Mouse (Mus musculus): ENCODE measurements around the gene Gckr. TPM values are rescaled to one million over a fixed set of nuclear protein-coding genes. Genes with fewer than 3 reads are reported as not detected.

Gene Gckr
- total RNA-seq (2023), result not detected

DNA sequence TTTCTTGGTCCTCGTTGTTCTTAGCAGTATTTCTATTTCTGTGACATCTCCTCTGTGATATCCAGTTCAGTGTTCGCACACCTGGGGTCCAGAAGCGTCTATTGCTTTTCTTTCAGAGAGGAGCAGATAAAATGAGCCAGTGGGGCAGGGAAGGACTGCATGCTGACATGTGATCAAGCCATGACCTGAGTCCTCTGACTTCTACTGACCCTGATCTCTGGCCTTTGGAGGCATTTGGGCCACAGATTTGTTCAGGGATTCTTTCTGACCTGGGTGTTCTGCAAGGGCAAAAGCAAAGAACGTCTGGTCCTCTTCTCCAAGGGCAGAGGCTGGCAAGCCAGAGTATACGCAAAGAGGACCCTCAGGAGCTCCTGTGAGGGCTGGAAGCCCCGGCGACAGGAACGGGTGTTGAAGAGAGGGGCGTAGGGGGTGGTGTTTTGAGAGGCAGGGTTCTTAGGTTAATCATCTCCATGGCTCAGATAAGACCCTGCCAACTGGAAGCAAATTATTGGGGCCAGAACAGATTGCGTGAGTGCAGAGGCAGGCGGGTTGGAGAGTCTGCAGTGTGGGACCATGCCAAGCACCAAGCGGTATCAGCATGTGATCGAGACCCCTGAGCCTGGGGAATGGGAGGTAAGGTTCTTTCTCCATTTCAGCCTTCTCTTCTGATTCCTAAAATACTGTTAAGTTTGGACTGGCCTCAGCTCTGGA lies at the start of gene Gckr:
Gene Gckr (plus strand): TSS at position 397 of the 711 bp plus-strand sequence.

GRCm38 (mm10) chr5:31251541-31252101 lies 45.6 kb upstream of the Gckr start, which contains the start of gene Krtcap3:
TSS of gene Krtcap3 (plus strand) at chr5:31251691.

GRCm38 (mm10) chr5:31290521-31291360 lies 6.5 kb upstream of the Gckr start, which contains the start of gene Ift172:
TSS of gene Ift172 (minus strand) at chr5:31291116.

GRCm38 (mm10) chr5:31295606-31296141 lies 1.6 kb upstream of the Gckr start, which contains the start of gene Fndc4:
TSS of gene Fndc4 (minus strand) at chr5:31296080.

Other genes with a start within 250 kb of the Gckr start
- 10 to 100 TPM; 35.0 to 42.6 TPM for gene Atraid, start 249.1 kb upstream of the Gckr start, total RNA-seq (2023)
- 1 to 10 TPM; 5.9 to 7.9 TPM for gene Slc5a6, start 248.5 kb upstream of the Gckr start, total RNA-seq (2023)
- gene Cad, start 242.7 kb upstream of the Gckr start, total RNA-seq (2023), result 10 to 100 TPM; 17.6 to 20.7 TPM
- not detected for gene Dnajc5g, start 191.2 kb upstream of the Gckr start, total RNA-seq (2023)
- not detected for gene Slc30a3, start 189.2 kb upstream of the Gckr start, total RNA-seq (2023)
- gene Trim54, start 180.7 kb upstream of the Gckr start, total RNA-seq (2023), result not detected
- not detected for gene Ucn, start 158.6 kb upstream of the Gckr start, total RNA-seq (2023)
- 10 to 100 TPM; 23.0 to 25.1 TPM for gene Mpv17, start 143.2 kb upstream of the Gckr start, total RNA-seq (2023)
- 1 to 10 TPM; 1.0 to 3.6 TPM for gene Gm29609, start 117.5 kb upstream of the Gckr start, total RNA-seq (2023)
- 100 to 1,000 TPM in 1 of 2 experiments, 10 to 100 TPM in 1; 87.8 to 104 TPM for gene Gtf3c2, start 117.3 kb upstream of the Gckr start, total RNA-seq (2023)
- gene Snx17, start 104.2 kb upstream of the Gckr start, total RNA-seq (2023), result 10 to 100 TPM; 64.1 to 75.9 TPM
- gene Eif2b4, start 104.0 kb upstream of the Gckr start, total RNA-seq (2023), result 10 to 100 TPM; 18.8 to 21.9 TPM
- 10 to 100 TPM; 40.5 to 42.8 TPM for gene Zfp513, start 95.1 kb upstream of the Gckr start, total RNA-seq (2023)
- 10 to 100 TPM; 81.2 to 81.7 TPM for gene Ppm1g, start 76.8 kb upstream of the Gckr start, total RNA-seq (2023)
- 100 to 1,000 TPM; 178 to 180 TPM for gene Nrbp1, start 56.6 kb upstream of the Gckr start, total RNA-seq (2023)
- not detected for gene Gm9970, start 56.2 kb upstream of the Gckr start, total RNA-seq (2023)
- gene Krtcap3, start 45.8 kb upstream of the Gckr start, total RNA-seq (2023), result 10 to 100 TPM in 1 of 2 experiments, 1 to 10 TPM in 1; 7.8 to 10.9 TPM
- 10 to 100 TPM; 24.1 to 25.1 TPM for gene Ift172, start 6.3 kb upstream of the Gckr start, total RNA-seq (2023)
- gene Fndc4, start 1.4 kb upstream of the Gckr start, total RNA-seq (2023), result not detected
- gene Zfp512, start 155.0 kb downstream of the Gckr start, total RNA-seq (2023), result 10 to 100 TPM; 13.8 to 15.0 TPM
- under 1 TPM; 0.24 to 0.81 TPM for gene 4930548H24Rik, start 188.3 kb downstream of the Gckr start, total RNA-seq (2023)
- gene Gpn1, start 197.3 kb downstream of the Gckr start, total RNA-seq (2023), result 10 to 100 TPM; 23.7 to 27.7 TPM
- gene Slc4a1ap, start 229.6 kb downstream of the Gckr start, total RNA-seq (2023), result 10 to 100 TPM; 36.9 to 42.9 TPM
- 10 to 100 TPM; 14.6 to 15.5 TPM for gene Supt7l, start 230.4 kb downstream of the Gckr start, total RNA-seq (2023)